Mouse (Mus musculus): Measurements from ENCODE around the gene Icam4.

- TF ChIP-seq POLR2A (IDR thresholded peaks at IDR 0.05; ENCODE audit: insufficient read depth, low read depth, low read length), result no peak
- TF ChIP-seq CTCF (IDR thresholded peaks at IDR 0.05), result no peak
Measured at GRCm38 (mm10) chr9:21036666-21037065, 7.5 kb downstream of the Icam4 start.

All from heart, adult 2 months (tissue).